Mouse (Mus musculus): ENCODE measurements around the gene Hist1h2bl.

GRCm38 (mm10) chr13:21677305-21677704, 38.6 kb downstream of the Hist1h2bl start, which contains the start of gene Olfr1360:
- TF ChIP-seq POLR2A (IDR thresholded peaks at IDR 0.05; ENCODE audit: extremely low read depth, insufficient read depth, low read length) (no peak), CTCF (IDR thresholded peaks at IDR 0.05; ENCODE audit: extremely low read depth, insufficient read depth, low read length) (no peak)

All from cortical plate, adult 2 months (tissue).